Mouse (Mus musculus) sigmoid colon, adult 10 weeks (tissue): ENCODE measurements around the gene Prrg2. TPM values are rescaled to one million over a fixed set of nuclear protein-coding genes. Genes with fewer than 3 reads are reported as not detected.

Experiments used
- polyA plus RNA-seq: library from polyadenylated mRNA; stranded (reverse); fragments of 350-450 nt; fragmentation: Illumina TruSeq; extraction: RNeasy Lipid Tissue Mini Kit (QIAGEN cat#74804); gene quantifications from one replicate; pipeline ENCODE4 v1.2.3, GENCODE M21; 2014; ENCODE audit warnings: low read depth, low replicate concordance

Prrg2 gene
- 10.9 TPM for polyA plus RNA-seq

DNA sequence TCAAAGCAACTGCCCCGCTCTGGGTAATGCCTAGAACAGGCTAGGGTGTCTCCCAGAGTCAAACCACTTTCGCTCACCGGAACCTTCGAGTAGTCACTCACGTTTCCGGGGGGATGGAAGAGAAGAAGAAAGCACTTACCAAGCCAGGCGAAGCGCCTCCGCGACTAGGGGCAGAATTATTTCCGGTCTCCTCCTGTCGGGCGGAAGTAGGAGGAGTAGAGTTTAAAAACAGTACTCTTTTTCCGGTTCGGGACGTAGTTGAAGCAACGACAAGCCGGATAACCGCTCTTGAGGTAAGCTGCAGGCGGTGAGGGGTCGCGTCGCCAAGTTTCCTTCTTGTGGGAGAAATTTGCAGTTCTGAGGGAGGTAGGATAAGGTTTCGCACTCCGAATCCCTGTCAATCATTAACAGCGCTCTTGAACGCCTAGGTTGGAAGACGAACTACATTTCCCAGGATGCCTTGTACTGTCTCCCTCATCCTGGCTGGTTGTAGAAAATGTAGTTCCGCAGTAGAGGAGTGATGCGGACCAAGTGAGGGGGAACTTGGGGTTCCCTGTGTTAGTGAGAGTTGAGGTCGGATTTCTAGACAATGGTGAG, at the start of gene Prrg2, which contains the start of gene Nosip:
Gene Prrg2, minus strand, starts transcription at position 439 of the 597 bp plus-strand sequence.
Gene Nosip, plus strand, starts transcription at position 191 of the 597 bp plus-strand sequence.

DNA sequence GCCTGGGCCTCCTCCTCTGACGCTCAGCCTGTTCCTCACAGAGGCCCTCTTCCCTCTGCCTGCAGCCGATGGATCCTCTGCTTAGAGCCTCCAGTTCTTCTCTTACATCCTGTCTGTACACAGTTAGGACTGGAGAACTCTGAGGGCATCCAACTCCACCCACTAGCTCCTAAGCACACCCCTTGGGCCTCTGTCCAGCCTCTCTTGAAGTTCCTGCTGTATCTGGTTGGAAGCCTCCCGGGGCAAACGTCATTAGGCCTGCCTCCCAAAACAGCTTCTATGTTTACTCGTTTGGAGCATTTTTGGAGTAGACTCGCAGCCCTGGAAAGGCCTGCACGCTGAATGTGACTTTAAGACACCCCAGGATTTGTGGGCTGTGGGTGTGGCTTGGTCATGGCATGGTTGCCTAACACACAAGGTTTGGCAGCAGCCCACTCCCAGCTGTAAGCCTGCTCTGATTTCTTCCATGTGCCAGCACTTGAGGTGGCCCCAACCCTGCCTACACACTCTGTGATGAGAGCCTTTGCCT, 41.2 kb upstream of the Prrg2 start, which contains the start of gene Fcgrt:
Gene Fcgrt, minus strand, starts transcription at position 200 of the 529 bp plus-strand sequence.

DNA sequence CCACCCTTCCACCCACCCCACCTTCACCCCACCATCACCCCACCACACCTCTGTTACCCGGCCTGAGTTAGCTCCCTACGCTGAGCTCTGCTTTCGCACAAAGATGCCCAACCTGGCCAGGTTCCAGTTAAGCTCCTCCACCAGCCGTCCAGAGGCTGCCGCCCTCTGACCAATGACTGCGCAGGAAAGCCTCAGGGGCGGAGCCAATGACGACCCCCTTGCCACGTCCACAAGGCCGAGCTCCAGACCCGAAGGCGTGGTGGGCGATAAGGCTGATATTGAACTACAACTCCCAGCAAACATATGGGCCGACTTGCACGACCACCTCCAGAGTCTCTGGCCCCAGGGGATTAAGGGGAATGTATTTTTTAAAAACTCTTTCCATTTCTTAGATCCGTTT, 29.6 kb upstream of the Prrg2 start, which contains the start of gene Rcn3:
Gene Rcn3, minus strand, starts transcription at position 174 of the 400 bp plus-strand sequence.

DNA sequence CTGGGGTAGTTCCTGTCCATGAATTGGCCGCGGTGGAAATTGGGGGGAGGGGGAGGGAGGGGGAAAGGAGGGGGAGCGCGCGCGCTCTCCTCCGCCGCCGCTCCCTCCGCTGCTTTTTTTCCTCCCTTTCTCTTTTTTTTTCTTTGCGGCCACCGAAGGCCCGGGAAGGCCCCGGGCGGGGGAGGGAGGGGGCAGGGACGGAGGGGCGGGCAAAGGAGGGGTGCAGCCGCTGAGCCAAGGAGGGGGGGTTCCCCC, 9.7 kb downstream of the Prrg2 start, which contains the start of gene Prr12:
Gene Prr12, minus strand, starts transcription at position 20 of the 255 bp plus-strand sequence.

GRCm38 (mm10) chr7:45017242-45018061, 45.0 kb downstream of the Prrg2 start, which contains the start of gene Rras:
Gene Rras, plus strand, starts transcription at chr7:45017961.

GRCm38 (mm10) chr7:45015957-45016612, 46.4 kb downstream of the Prrg2 start, which contains the start of gene Scaf1:
Gene Scaf1, minus strand, starts transcription at chr7:45016363.

Other genes with a start within 250 kb of the Prrg2 start
- 4.4 TPM for gene Nup62, start 246.6 kb downstream of the Prrg2 start, polyA plus RNA-seq
- not detected for gene Il4i1, start 246.3 kb downstream of the Prrg2 start, polyA plus RNA-seq
- gene Atf5, start 246.0 kb downstream of the Prrg2 start, polyA plus RNA-seq, result 3.8 TPM
- gene Akt1s1, start 213.7 kb downstream of the Prrg2 start, polyA plus RNA-seq, result 1.7 TPM
- 1.0 TPM for gene Tbc1d17, start 213.6 kb downstream of the Prrg2 start, polyA plus RNA-seq
- gene Pnkp, start 205.5 kb downstream of the Prrg2 start, polyA plus RNA-seq, result 0.19 TPM
- gene Ptov1, start 192.9 kb downstream of the Prrg2 start, polyA plus RNA-seq, result not detected
- gene Med25, start 170.0 kb downstream of the Prrg2 start, polyA plus RNA-seq, result 2.7 TPM
- gene Fuz, start 166.6 kb downstream of the Prrg2 start, polyA plus RNA-seq, result 3.2 TPM
- gene Ap2a1, start 133.2 kb downstream of the Prrg2 start, polyA plus RNA-seq, result 19.4 TPM
- not detected for gene Tsks, start 119.5 kb downstream of the Prrg2 start, polyA plus RNA-seq
- gene Cpt1c, start 87.8 kb downstream of the Prrg2 start, polyA plus RNA-seq, result 0.44 TPM
- 3.3 TPM for gene Prmt1, start 76.1 kb downstream of the Prrg2 start, polyA plus RNA-seq
- 24.0 TPM for gene Irf3, start 65.0 kb downstream of the Prrg2 start, polyA plus RNA-seq
- 0.76 TPM for gene Bcl2l12, start 64.0 kb downstream of the Prrg2 start, polyA plus RNA-seq
- gene Scaf1, start 46.3 kb downstream of the Prrg2 start, polyA plus RNA-seq, result 6.3 TPM
- 3.2 TPM for gene Rras, start 44.7 kb downstream of the Prrg2 start, polyA plus RNA-seq
- 0.22 TPM for gene Prr12, start 9.8 kb downstream of the Prrg2 start, polyA plus RNA-seq
- 6.3 TPM for gene Nosip, start 248 bp downstream of the Prrg2 start, polyA plus RNA-seq
- gene Rcn3, start 29.5 kb upstream of the Prrg2 start, polyA plus RNA-seq, result not detected
- 8.9 TPM for gene Fcgrt, start 41.2 kb upstream of the Prrg2 start, polyA plus RNA-seq
- gene Rps11, start 61.8 kb upstream of the Prrg2 start, polyA plus RNA-seq, result 378 TPM
- 519 TPM for gene Rpl13a, start 66.1 kb upstream of the Prrg2 start, polyA plus RNA-seq
- gene Gm45713, start 73.6 kb upstream of the Prrg2 start, polyA plus RNA-seq, result not detected
- gene Flt3l, start 73.8 kb upstream of the Prrg2 start, polyA plus RNA-seq, result 14.4 TPM
- 1.2 TPM for gene Pih1d1, start 91.6 kb upstream of the Prrg2 start, polyA plus RNA-seq
- gene Aldh16a1, start 91.9 kb upstream of the Prrg2 start, polyA plus RNA-seq, result 12.3 TPM
- gene Slc17a7, start 101.3 kb upstream of the Prrg2 start, polyA plus RNA-seq, result not detected
- gene Gfy, start 116.9 kb upstream of the Prrg2 start, polyA plus RNA-seq, result not detected
- not detected for gene Pth2, start 118.3 kb upstream of the Prrg2 start, polyA plus RNA-seq
- not detected for gene Ccdc155, start 142.2 kb upstream of the Prrg2 start, polyA plus RNA-seq
- not detected for gene Dkkl1, start 149.5 kb upstream of the Prrg2 start, polyA plus RNA-seq
- 1.1 TPM for gene Tead2, start 153.1 kb upstream of the Prrg2 start, polyA plus RNA-seq
- gene Cd37, start 176.4 kb upstream of the Prrg2 start, polyA plus RNA-seq, result 3.6 TPM
- gene Slc6a16, start 178.4 kb upstream of the Prrg2 start, polyA plus RNA-seq, result not detected
- not detected for gene Slc6a21, start 214.8 kb upstream of the Prrg2 start, polyA plus RNA-seq